Mouse (Mus musculus) lung, adult 2 months (tissue): ENCODE measurements around the gene Narf. TPM values are rescaled to one million over a fixed set of nuclear protein-coding genes. Genes with fewer than 3 reads are reported as not detected.
A peak's percentile ranks its signal among the peaks of the same experiment; 100 is the strongest.

Experiments
- DNase-seq: peaks from one replicate; pipeline ENCODE4 v3.0.0; 2022
- H3K4me1 ChIP-seq: fragments of 200-500 bp; 2 replicates; pipeline ENCODE4 v1.6.1; 2011; ENCODE audit warnings: low read length; ENCODE audit not compliant: control insufficient read depth, insufficient read depth
- H3K4me3 ChIP-seq: fragments of 200-500 bp; replicated peaks from 2 replicates; pipeline ENCODE3; 2011; ENCODE audit warnings: low read depth, mild to moderate bottlenecking, control low read depth, low read length; ENCODE audit errors: extremely low read depth
- CTCF ChIP-seq: fragments of 200-500 bp; IDR thresholded peaks from 2 replicates; pipeline ENCODE4 v1.5.1; 2011; ENCODE audit warnings: mild to moderate bottlenecking, low read length, control low read depth; ENCODE audit not compliant: insufficient read depth
- POLR2A ChIP-seq: fragments of 200-500 bp; IDR thresholded peaks from 2 replicates; pipeline ENCODE4 v1.6.1; 2011; ENCODE audit warnings: low read depth, mild to moderate bottlenecking, control low read depth, low read length, borderline replicate concordance; ENCODE audit errors: extremely low read depth
- WGBS: fragments of 180-500 bp; shearing (Covaris S2); methylation state at CpG from one replicate; pipeline ENCODE4 v1.1.7; 2018; 5-methylcytosine and 5-hydroxymethylcytosine counted together
- polyA plus RNA-seq: library from polyadenylated mRNA; depleted of rRNA; stranded (reverse); fragments of >200 nt; gene quantifications from 2 replicates; pipeline ENCODE4 v1.2.3, GENCODE M21; 2012; rRNA removed

Narf gene
- polyA plus RNA-seq, result 16.6 and 21.5 TPM in 2 replicates

DNA sequence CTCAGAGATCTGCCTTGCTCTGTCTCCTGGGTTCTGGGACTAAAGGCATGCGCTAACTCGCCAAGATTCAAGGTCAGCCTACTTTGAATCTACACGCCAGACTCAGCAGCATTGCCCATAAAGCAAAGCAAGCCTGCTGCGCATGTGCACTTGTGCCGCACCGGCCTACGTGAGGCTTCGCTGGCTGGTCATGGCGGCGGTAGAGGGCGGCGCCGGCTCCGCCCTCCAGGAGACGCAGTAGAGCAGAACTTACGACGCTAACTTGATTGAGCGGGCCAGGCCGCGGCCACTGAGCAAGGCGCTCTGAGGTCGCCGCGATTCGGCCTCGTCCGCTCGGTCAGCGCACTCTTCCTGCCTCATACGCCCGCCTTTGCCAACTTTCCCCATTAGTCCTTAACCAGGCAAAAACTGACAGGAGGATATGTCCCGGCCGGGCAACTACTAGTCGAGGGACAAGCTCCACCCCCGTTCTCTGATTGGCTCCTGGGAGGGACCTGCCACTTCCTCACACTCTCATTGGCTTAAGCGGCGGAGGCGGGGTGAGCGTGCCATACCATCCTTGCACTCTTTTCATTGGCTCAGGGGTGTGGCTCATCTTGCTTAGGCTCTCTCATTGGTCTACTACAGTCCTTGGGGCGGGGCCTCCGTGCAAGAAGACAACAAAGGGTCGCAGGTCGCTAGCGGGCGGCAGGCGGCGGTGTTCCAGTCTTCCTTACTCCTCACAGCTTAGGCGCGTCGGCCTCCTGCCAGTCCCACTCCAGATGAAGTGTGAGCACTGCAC is at the start of gene Narf:
Gene Narf (plus strand): TSS at position 690 of the 781 bp plus-strand sequence.
- Histone ChIP-seq H3K4me3 (peak within 1 kb of the TSS; percentile 95), H3K4me1 (peaks cover 2% of the 10 kb centered on the region; the same call in 1 of the 2 replicates)
- WGBS, result under 1% methylated on average over 50 of the region's 50 CpGs
- TF ChIP-seq CTCF (peak; percentile 26; the same call in 1 of the 2 replicates), POLR2A (peak; percentile 88; the same call in 1 of the 2 replicates)
- DNase-seq, result peak; percentile 99

DNA sequence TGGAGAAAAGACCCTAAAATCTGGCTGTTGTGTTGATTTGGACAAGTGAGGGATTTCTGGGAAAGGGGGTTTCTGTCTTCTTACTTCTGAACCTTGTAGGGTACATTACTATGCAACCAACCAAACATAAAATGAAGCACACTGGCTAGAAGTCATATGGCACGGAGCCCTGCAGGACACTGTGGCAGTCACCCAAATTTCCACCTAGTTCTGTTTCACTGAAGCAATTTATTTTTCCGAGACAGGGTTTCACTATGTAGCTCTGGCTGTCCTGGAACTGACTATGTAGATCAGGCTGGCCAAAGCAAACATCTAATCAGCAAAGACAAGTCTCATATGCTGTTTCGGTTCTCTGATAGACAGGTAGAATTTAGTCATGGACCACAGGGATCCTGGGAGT is 47.4 kb upstream of the Narf start:
- no peak overlapping the region for H3K4me3 ChIP-seq
- no peak for DNase-seq
- 73% methylated on average over 3 of the region's 3 CpGs for WGBS
- no peaks in the 10 kb centered on the region for H3K4me1 ChIP-seq
- TF ChIP-seq CTCF (no peak), POLR2A (no peak)

DNA sequence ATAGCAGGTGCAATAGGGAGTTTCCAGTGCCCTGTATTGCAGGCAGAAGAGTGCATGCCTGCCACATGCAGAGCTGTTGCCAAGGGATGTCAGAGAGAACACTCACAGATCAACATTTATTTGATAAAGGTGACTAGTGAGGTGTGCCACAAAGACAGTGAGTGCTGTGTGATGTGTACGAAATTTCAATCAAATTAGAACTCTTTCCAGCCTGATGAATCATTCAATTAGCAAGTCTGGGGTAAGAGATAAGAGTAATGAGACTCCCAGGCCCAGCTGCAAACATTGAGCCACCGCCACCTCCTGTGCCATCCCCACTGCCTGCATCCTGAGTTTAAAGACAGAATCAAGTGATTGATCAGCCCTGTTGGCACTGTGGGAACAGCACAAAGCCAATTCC is 44.3 kb upstream of the Narf start:
- TF ChIP-seq POLR2A, result no peak
- H3K4me1 ChIP-seq, result no peaks in the 10 kb centered on the region
- no peak overlapping the region for H3K4me3 ChIP-seq
- 64% methylated on average over 2 of the region's 2 CpGs for WGBS
- no peak for DNase-seq

DNA sequence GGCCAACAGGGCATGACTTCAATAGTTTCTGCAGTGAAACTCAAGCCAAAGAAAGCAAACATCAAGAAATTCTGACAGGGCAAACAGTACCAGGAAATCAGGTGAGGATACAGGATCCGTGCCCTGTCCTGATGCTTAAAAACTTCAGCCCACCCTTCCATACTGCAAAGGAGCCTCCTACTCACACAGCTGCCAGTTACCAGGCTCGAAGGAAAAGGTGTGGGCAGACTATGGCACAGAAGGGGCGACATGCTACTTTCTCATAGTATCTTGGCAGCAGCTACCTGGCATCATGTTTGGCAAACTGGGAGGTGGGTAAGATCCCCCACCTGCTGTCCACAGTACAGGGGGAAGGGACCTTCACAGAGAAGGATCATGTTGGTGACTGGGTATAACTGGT is 43.6 kb upstream of the Narf start:
- no peak for TF ChIP-seq CTCF
- TF ChIP-seq POLR2A, result no peak

DNA sequence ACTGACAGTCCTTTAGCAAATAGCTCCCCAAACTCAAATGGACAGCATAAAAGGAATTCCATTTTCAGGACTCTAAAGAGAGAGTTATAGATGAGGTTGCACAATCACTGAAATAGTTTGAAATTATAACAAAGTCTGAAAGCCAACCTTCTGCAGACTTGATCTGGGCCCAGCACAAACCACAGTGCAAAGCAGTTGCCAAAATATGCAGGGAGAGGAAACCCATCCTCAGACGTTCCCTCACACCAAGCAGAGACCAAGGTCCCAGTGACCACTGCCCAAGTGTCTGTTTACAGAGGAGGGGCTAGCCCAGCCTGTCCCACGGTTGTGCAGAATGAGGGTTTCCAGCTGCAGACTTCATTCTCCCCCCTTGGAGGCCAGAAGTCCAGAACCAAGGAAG is 38.4 kb upstream of the Narf start:
- WGBS, result 22% methylated on average over 2 of the region's 2 CpGs
- Histone ChIP-seq H3K4me1 (no peaks in the 10 kb centered on the region), H3K4me3 (no peak overlapping the region)
- TF ChIP-seq POLR2A (no peak), CTCF (no peak)
- DNase-seq, result no peak

More for the DNA sequence above, 43.6 kb upstream of the Narf start:
- Histone ChIP-seq H3K4me1 (no peaks in the 10 kb centered on the region), H3K4me3 (no peak overlapping the region)
- DNase-seq, result no peak
- WGBS, result 67% methylated on average over 3 of the region's 3 CpGs

DNA sequence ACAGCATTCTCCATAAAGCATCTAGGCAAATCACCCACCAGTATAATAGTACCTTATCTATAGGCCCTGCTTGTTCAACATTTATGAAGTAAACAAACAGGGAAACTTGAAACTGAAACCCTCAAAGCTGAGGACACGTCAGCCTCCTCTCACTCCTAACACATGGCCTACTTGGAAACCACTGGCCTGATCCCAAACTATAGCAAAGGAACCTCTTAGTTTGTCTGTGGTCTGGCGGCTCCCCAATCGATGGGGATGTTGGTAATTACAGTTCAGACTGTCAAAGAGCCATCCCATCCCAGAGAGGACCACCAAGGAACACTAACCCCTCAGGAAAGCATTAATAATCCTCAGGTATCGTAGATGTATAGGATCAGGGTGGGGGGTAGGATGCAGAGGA is 37.2 kb upstream of the Narf start:
- H3K4me3 ChIP-seq, result no peak overlapping the region
- TF ChIP-seq POLR2A (no peak), CTCF (no peak)
- DNase-seq, result no peak
- WGBS, result 77% methylated on average over 4 of the region's 4 CpGs
- no peaks in the 10 kb centered on the region for H3K4me1 ChIP-seq

DNA sequence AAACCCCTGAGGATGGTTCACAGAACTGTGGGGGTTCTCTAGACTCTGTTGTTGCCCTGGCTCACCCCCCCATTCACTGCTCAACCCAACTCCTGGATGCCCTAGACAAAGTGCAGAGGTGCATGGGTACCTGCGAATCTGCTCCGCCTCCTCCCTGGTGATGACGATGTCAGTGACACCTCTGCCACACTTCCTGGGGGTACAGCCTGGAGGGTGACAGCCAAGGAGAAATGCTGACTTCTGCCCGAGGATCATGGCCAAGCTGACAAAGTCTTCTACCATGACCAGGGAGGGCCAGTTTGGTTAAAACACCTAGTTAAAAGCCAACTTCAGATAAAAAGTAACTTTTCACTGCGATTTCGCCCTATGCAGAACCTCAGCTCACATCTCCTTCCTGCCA is 36.3 kb upstream of the Narf start:
- no peak for DNase-seq
- no peak overlapping the region for H3K4me3 ChIP-seq
- 90% methylated on average over 6 of the region's 6 CpGs for WGBS
- no peak for TF ChIP-seq POLR2A
- no peak for TF ChIP-seq CTCF
- no peaks in the 10 kb centered on the region; the same call in 1 of the 2 replicates for H3K4me1 ChIP-seq

DNA sequence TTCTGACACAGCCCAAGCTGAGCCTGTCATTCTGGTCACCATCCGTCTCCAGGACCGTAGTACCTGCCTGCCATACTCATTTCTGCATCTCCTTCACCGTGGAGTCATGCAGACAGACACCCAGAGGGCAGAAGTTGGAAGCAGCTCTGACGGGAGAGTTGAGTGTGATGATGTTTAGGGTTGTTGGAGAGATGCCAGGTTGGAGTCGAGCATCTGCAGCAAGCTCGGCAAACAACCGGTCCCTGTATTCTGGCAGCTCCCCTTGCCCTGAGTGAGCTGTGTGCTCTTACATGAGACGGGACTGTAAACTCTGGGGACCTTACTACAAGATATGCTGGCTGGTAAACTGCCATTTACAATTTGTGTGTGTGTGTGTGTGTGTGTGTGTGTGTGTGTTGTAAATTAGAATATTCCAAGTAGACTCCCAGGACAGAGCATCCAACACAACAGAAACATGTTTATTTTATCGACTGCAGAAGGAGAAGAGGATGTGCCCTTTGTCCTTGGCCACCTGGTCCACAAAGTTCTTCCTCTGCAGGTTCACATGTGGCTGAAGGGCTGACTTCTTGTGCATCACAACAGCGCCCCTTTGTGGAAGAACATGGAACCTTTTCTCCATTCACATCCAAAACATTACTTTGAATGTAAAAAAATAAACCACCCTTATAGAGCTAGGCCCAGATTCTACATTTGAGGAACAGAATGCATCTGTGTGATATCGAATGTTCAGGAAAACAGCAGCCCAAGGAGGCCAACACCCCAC is 35.4 kb upstream of the Narf start:
- H3K4me3 ChIP-seq, result no peak overlapping the region
- 41% methylated on average over 11 of the region's 11 CpGs for WGBS
- no peaks in the 10 kb centered on the region; the same call in 1 of the 2 replicates for H3K4me1 ChIP-seq
- no peak for DNase-seq
- TF ChIP-seq CTCF, result peak; percentile 23; the same call in 1 of the 2 replicates
- TF ChIP-seq POLR2A, result no peak

DNA sequence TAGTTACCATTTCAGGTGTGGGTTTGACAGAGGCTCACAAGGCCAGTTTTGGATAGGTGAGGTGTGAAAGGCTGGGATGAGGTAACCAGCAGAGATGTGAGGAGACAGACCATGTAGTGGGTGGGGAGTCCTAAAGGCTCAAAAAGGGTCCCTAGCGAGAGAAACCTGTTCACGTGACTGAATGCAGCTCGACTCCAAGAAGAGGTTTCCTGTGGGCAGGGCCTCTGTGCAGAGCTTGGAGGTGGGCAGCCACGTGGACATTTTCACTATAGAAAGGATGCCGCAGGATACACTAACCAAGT is 33.2 kb upstream of the Narf start:
- peak overlapping the region; percentile 95 for H3K4me3 ChIP-seq
- WGBS, result under 1% methylated on average over 5 of the region's 5 CpGs

More for the DNA sequence above, 33.2 kb upstream of the Narf start:
- H3K4me1 ChIP-seq, result no peaks in the 10 kb centered on the region; the same call in 1 of the 2 replicates
- no peak for TF ChIP-seq POLR2A
- no peak for TF ChIP-seq CTCF
- DNase-seq, result no peak
